Mouse (Mus musculus) skeletal muscle tissue, postnatal 0 days (tissue): ENCODE results near the gene Gid4. TPM values are rescaled to one million over a fixed set of nuclear protein-coding genes. Genes with fewer than 3 reads are reported as not detected.

Source experiments
- polyA plus RNA-seq: library from polyadenylated mRNA; unstranded; fragments of >200 nt; fragmentation: Nextera tagmentation; extraction: Ambion mirVana; gene quantifications from 2 replicates; pipeline ENCODE4 v1.2.1, GENCODE M21; 2015

Gid4 gene
- polyA plus RNA-seq: 12.4 and 12.9 TPM in 2 replicates

DNA sequence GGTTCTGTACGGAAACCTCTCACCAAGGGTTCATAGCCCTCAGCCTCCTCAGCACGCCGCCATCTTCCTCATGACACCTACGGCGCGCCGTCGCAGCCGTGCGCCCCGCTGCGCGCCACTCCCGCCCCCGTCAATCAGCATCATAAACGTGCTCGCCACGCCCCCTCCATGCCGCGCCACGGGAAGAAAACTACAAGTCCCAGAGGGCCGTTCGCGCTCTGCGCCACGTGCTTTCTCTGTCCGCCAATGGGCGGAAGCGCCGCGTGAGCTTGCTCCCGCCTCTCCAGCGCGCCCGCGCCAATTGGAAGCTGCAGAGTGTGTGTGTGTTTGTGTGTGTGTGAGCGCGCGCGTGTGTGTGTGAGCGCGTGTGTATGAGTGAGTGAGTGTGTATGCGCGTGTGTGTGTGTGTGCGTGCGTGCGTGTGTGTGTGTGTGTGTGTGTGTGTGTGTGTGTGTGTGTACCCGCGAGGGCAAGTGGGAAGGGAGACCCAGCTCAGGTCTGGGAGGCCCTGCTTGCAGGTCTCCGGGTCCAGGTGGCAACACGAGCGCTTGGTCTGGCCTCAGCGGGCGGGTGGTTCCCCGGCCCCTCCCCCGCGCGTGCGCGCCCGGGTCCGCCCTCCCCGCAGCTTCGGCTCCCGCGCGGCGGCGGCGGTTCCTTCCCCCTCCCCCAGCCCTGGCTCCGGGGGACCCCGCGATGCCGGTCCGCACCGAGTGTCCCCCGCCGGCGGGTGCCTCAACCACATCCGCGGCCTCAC, at the start of gene Gid4:
Gene Gid4 (plus strand): TSS at position 183 of the 754 bp plus-strand sequence.

DNA sequence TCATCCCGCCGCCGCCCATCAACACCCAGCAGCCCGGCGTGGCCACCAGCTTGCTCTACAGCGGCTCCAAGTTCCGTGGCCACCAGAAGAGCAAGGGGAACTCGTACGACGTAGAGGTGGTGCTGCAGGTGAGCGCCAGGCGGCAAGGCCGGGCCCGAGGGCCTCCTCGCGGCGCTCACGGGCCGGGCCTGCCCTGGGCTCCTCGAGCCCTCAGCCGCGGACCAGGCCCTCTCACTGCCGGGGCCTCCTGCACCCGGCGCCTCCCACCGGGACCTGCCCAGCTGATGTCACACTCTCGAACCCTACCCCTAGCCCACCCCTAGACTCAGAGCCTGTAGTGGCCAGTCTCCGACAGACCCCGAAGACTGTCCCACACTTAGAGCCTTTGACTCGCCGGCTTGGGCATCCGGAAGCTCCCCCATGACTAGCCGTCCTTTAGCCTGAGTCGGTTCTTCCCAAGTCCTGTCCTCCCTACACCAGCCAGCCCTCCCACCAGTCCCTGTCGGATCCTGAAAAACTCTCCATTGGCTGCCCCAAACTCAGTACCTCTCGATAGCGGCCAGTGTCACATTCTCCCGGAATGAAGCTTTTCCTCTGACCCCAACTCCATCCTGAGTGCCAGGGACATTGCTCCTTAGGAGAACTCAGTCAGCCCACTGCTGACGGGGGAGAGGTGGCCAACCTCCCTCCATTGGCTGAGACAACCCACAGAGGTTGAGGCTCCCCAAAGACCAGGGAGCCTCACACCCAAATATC, 950 bp downstream of the Gid4 start, which contains the start of gene Atpaf2:
Gene Atpaf2 (minus strand): TSS at position 741 of the 756 bp plus-strand sequence.

DNA sequence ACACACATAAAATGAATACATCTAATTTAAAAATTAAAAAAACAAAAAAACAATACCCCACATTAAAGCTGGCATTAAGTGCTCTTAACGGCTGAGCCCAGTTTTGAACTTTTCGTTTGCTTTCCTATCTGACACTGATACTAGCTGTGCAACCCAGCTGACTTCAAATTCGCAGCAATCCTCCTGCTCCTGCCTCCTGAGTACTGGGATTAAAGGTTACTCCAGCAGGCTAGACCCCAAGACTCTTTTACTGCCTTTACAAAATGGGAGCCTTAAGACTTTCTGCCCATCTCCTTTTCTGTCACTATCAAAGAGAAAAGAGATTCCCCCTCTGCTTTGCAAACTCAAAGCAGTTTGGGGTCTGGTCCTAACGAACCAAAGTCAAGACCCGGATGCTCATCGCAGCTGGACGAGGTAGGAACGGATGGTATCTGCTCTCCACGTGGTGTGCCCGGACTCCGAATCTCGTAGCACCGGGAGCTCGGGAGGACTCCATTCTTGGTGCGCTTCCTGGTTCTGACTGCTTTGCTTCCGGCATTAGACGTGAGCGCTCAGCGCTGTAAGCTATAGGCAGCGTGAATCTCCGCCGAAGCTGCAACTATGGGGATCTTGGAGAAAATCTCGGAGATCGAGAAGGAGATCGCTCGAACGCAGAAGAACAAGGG, 37.3 kb downstream of the Gid4 start, which contains the start of gene Drg2:
Gene Drg2 (plus strand): TSS at position 512 of the 665 bp plus-strand sequence.

DNA sequence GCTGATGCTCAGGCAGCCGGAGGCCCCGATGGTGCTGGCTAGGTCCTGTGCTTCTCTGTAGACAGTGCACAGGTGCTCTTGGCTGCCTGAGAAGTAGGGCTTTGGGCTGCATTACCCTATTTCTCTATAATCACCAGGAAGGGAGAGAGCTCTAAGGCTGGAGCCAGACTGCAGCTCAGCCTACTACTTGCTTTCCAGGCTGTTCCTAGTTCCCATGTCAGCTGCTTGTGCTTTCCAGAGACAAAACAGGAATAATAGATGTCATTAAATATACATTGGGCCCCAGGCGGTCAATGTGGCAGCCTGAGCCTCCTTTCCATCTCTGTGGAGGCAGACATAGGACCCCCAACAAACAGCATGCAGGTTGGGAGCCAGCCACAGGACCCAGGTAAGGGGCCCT, 52.1 kb downstream of the Gid4 start, which contains the start of gene Myo15:
Gene Myo15 (plus strand): TSS at position 301 of the 400 bp plus-strand sequence.

Other genes with a start within 250 kb of the Gid4 start
- gene Srebf1, start 194.6 kb upstream of the Gid4 start, polyA plus RNA-seq: 29.8 and 40.9 TPM in 2 replicates
- gene Tom1l2, start 64.2 kb upstream of the Gid4 start, polyA plus RNA-seq: 17.0 and 19.9 TPM in 2 replicates
- 2.3 TPM in 2 replicates for gene Drc3, start 63.8 kb upstream of the Gid4 start, polyA plus RNA-seq
- gene Atpaf2, start 1.3 kb downstream of the Gid4 start, polyA plus RNA-seq: 45.6 and 48.6 TPM in 2 replicates
- 45.6 and 48.5 TPM in 2 replicates for gene Drg2, start 37.4 kb downstream of the Gid4 start, polyA plus RNA-seq
- 0.01 and 0.04 TPM in 2 replicates for gene Myo15, start 52.2 kb downstream of the Gid4 start, polyA plus RNA-seq
- gene Alkbh5, start 119.2 kb downstream of the Gid4 start, polyA plus RNA-seq: 34.2 and 37.8 TPM in 2 replicates